Mouse (Mus musculus): ENCODE data around the gene Sugp2.

DNA sequence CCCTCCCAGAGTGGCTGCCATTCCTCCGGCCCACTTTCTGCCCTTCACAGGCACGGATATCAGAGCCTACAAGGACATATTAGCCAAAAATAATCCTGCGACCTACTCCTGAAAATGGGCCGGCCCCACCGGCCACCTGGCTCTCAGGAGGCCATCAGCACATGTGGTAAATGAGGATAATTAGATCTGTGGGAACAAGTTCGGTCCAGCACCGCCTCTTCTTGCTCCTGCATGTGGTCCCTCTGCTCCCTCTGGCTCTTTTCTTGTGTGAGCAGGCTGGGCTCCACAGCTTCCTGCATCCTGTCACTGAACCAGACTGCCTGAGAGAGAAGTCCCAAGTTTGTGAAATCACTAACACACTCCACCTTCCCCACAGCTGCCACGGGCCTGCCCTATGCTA, 45.2 kb downstream of the Sugp2 start:
- TF ChIP-seq CTCF (IDR thresholded peaks at IDR 0.05; ENCODE audit: low read depth, low read length), result no peak
- TF ChIP-seq POLR2A (IDR thresholded peaks at IDR 0.05; ENCODE audit: extremely low read depth, insufficient read depth, low read length), result no peak
